Mouse (Mus musculus) bone marrow, adult 2 months (tissue): Measurements from ENCODE around the gene Cenpn.

Experiments used
- CTCF ChIP-seq: fragments of 200-500 bp; IDR thresholded peaks from 2 replicates; pipeline ENCODE4 v1.5.1; 2011; ENCODE audit warnings: low read length, control low read depth; ENCODE audit not compliant: control insufficient read depth, insufficient read depth
- POLR2A ChIP-seq: fragments of 200-500 bp; IDR thresholded peaks from 2 replicates; pipeline ENCODE4 v1.6.1; 2011; ENCODE audit warnings: low read depth, mild to moderate bottlenecking, control low read depth, low read length, borderline replicate concordance; ENCODE audit not compliant: control insufficient read depth

DNA sequence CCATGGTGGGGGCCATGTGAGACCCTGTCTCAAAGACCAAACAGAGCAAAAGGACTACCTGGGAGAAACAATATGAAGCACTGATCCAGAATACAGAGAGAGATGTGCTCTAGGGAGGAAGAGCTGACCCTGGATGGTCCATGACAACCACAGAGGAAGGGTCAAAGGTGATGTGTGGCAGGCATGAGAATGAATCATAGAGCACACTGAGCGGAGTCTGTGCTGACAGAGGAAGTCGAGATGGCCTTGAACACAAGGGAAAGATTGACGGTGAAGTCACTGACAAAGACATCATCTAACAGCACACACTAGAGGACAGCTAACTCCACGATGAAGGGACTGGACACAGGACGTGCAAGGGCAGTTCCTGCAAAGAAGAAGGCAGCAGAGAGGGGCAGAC is 30.1 kb upstream of the Cenpn start:
- TF ChIP-seq CTCF (no peak), POLR2A (no peak)
